Mouse (Mus musculus): ENCODE results near the gene Tmc5.

DNA sequence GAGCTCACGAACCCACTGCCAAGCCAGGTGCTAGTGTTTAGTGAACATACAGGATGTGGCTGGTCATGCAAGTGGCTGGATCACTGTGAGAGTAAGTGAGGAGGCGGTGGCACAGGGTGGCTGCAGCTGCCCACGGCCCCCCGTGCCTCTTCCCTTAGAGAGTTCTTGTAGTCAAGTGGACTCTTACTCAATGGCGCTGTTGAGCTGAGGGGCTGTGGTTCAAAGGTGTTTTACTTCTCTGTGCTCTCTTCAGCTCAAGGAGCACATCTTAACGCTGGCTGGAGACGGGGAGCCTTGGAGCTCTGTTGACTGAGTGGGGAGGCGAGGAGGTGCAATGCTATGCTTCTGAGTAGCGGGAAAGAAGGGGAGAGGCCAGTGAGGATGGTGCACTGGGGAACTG is 126.8 kb downstream of the Tmc5 start:
- no peak for TF ChIP-seq CTCF (IDR thresholded peaks at IDR 0.05; ENCODE audit: low read depth)
- TF ChIP-seq EP300 (IDR thresholded peaks at IDR 0.05; ENCODE audit: low read depth) = no peak

Data from heart, postnatal 0 days (tissue).